9 mouse cellular contexts compared by ENCODE assay signal in the genomic region with DNA sequence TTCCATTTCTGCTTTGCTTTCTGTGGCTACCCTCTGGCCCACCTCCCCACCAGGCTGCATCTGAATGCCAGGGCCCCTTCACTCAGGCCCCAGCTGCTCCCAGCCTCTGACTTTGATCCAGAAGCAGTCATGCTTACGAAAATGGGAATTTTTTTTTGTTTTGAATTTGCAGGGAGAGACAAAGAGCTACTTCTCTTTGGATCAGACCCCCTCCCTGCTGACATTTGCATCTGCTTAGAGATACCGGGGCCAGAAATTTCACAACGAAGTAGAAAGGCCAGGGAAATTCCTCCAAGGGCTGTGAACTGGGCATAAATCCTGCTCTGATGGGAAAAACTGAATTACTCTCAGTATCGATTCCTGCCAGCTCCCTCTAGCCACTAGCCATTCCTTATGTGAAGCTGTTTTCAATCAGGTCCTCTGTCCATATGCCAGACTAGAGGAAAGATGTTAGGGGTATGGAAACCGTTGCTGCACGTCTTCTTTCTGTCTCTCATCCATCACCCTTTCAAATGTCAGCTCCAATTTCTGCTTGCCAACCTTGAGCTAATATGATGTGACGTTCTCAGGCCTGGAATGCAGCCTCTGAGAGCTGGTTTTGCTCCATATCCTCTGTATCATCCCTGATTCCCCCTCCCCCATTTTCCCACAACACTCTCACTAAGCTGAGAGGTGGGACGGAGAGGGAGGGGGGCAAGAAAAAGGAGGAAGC.
DNase-seq lines count a peak whose midpoint lies in the region; ATAC-seq and TF ChIP-seq lines count a peak whose summit lies in the region.
"Had no signal": no experiment of that assay in that cellular context is flagged by ENCODE, and none has a peak within 500 bp of the region (broad histone marks: within the 10 kb centered on the region; RNA-seq: fewer than 3 reads in every experiment).

No protein-coding gene starts in this region.

- peak; percentile 14 for DNase-seq in kidney, postnatal 10 days
- peak; percentile 74 for DNase-seq in hindbrain, postnatal 0 days (ENCODE audit: low spot score)
- no peak for DNase-seq in urinary bladder, postnatal 10 days (ENCODE audit: low spot score)
- no peak for DNase-seq in right cerebral cortex, postnatal 14 days
- no peak for DNase-seq in ovary, adult 18-20 months (ENCODE audit: low spot score)

- H3K9ac ChIP-seq in kidney, embryonic 15.5 days, result no peak overlapping the region
- H3K9ac ChIP-seq in forebrain, embryonic 13.5 days, result 0 out of 2 replicates have a peak overlapping the region, but pooled peaks have one; percentile 17
- no peak overlapping the region for H3K9ac ChIP-seq in hindbrain, postnatal 0 days (replicated peaks; ENCODE audit: low read length)
- H3K9ac ChIP-seq in neural tube, embryonic 13.5 days, result peak overlapping the region; percentile 43; the same call in 1 of the 2 replicates

- no peak overlapping the region for H3K4me3 ChIP-seq in kidney, embryonic 15.5 days (replicated peaks)
- H3K4me3 ChIP-seq in forebrain, embryonic 13.5 days, result no peak overlapping the region
- H3K4me3 ChIP-seq in hindbrain, postnatal 0 days (ENCODE audit: low read length), result no peak overlapping the region
- no peak overlapping the region for H3K4me3 ChIP-seq in neural tube, embryonic 13.5 days

- 34% methylated on average over 8 of the region's 8 CpGs for WGBS in kidney, embryonic 15.5 days
- WGBS in forebrain, embryonic 13.5 days, result 16% methylated on average over 8 of the region's 8 CpGs
- 14% methylated on average over 8 of the region's 8 CpGs for WGBS in hindbrain, postnatal 0 days
- WGBS in neural tube, embryonic 13.5 days, result 12% methylated on average over 8 of the region's 8 CpGs

- H3K27ac ChIP-seq in kidney, embryonic 15.5 days, result no peak overlapping the region
- peak overlapping the region; percentile 44 for H3K27ac ChIP-seq in forebrain, embryonic 13.5 days
- H3K27ac ChIP-seq in hindbrain, postnatal 0 days, result peak overlapping the region; percentile 62
- peak overlapping the region; percentile 71 for H3K27ac ChIP-seq in neural tube, embryonic 13.5 days (replicated peaks)

- no peaks in the 10 kb centered on the region for H3K27me3 ChIP-seq in kidney, embryonic 15.5 days
- no peaks in the 10 kb centered on the region for H3K27me3 ChIP-seq in forebrain, embryonic 13.5 days
- H3K27me3 ChIP-seq in hindbrain, postnatal 0 days (ENCODE audit: insufficient read depth, low read length), result no peaks in the 10 kb centered on the region
- H3K27me3 ChIP-seq in neural tube, embryonic 13.5 days, result no peaks in the 10 kb centered on the region

- H3K4me1 ChIP-seq in kidney, embryonic 15.5 days, result peaks cover 20% of the 10 kb centered on the region
- peaks cover 16% of the 10 kb centered on the region for H3K4me1 ChIP-seq in forebrain, embryonic 13.5 days
- 0 out of 2 replicates have a peak, but pooled peaks cover 7% of the 10 kb centered on the region for H3K4me1 ChIP-seq in hindbrain, postnatal 0 days (ENCODE audit: insufficient read depth, low read length)
- peaks cover 17% of the 10 kb centered on the region for H3K4me1 ChIP-seq in neural tube, embryonic 13.5 days (replicated peaks)

- no peaks in the 10 kb centered on the region for H3K9me3 ChIP-seq in kidney, embryonic 15.5 days (replicated peaks)
- H3K9me3 ChIP-seq in forebrain, embryonic 13.5 days (replicated peaks), result no peaks in the 10 kb centered on the region
- no peaks in the 10 kb centered on the region for H3K9me3 ChIP-seq in hindbrain, postnatal 0 days (ENCODE audit: low read length)
- H3K9me3 ChIP-seq in neural tube, embryonic 13.5 days, result no peaks in the 10 kb centered on the region

- H3K4me2 ChIP-seq in kidney, embryonic 15.5 days, result no peak overlapping the region
- no peak overlapping the region for H3K4me2 ChIP-seq in forebrain, embryonic 13.5 days
- no peak overlapping the region for H3K4me2 ChIP-seq in hindbrain, postnatal 0 days (ENCODE audit: low read depth, low read length)
- H3K4me2 ChIP-seq in neural tube, embryonic 13.5 days, result no peak overlapping the region

- H3K36me3 ChIP-seq in kidney, embryonic 15.5 days, result no peaks in the 10 kb centered on the region
- no peaks in the 10 kb centered on the region for H3K36me3 ChIP-seq in forebrain, embryonic 13.5 days (ENCODE audit: poor library complexity, severe bottlenecking)
- H3K36me3 ChIP-seq in hindbrain, postnatal 0 days (ENCODE audit: insufficient read depth, low read length), result no peaks in the 10 kb centered on the region
- no peaks in the 10 kb centered on the region for H3K36me3 ChIP-seq in neural tube, embryonic 13.5 days
- H3K36me3 ChIP-seq: G1E had no signal

- no peak for ATAC-seq in kidney, embryonic 15.5 days (replicated peaks; ENCODE audit: low FRiP score)
- ATAC-seq in forebrain, embryonic 13.5 days, result peak; percentile 65
- peak; percentile 85 for ATAC-seq in hindbrain, postnatal 0 days
- ATAC-seq in neural tube, embryonic 13.5 days (ENCODE audit: low read depth), result peak; percentile 61

- TF ChIP-seq CTCF in hindbrain, postnatal 0 days (IDR thresholded peaks at IDR 0.05; ENCODE audit: low read depth), result no peak

Comparison
In these comparisons a context has a peak if more than half of its experiments do, and no peak if none do; other contexts are left out.
1. DNase-seq: peak in kidney, postnatal 10 days (single experiment) and hindbrain, postnatal 0 days (single experiment); none in urinary bladder, postnatal 10 days (single experiment), right cerebral cortex, postnatal 14 days (single experiment) and ovary, adult 18-20 months (single experiment).
2. H3K9ac ChIP-seq: peak in forebrain, embryonic 13.5 days (single experiment) and neural tube, embryonic 13.5 days (single experiment); none in kidney, embryonic 15.5 days (single experiment) and hindbrain, postnatal 0 days (single experiment).